Mouse (Mus musculus): ENCODE measurements around the gene Kbtbd7.

GRCm38 (mm10) chr14:79460401-79460800 is 34.1 kb downstream of the Kbtbd7 start:
- TF ChIP-seq GATA1 (IDR thresholded peaks at IDR 0.05; ENCODE audit: low read length), result no peak
- TF ChIP-seq TAL1 (IDR thresholded peaks at IDR 0.05; ENCODE audit: low read length), result no peak
